8 mouse cellular contexts compared by ENCODE assay signal in the genomic region with DNA sequence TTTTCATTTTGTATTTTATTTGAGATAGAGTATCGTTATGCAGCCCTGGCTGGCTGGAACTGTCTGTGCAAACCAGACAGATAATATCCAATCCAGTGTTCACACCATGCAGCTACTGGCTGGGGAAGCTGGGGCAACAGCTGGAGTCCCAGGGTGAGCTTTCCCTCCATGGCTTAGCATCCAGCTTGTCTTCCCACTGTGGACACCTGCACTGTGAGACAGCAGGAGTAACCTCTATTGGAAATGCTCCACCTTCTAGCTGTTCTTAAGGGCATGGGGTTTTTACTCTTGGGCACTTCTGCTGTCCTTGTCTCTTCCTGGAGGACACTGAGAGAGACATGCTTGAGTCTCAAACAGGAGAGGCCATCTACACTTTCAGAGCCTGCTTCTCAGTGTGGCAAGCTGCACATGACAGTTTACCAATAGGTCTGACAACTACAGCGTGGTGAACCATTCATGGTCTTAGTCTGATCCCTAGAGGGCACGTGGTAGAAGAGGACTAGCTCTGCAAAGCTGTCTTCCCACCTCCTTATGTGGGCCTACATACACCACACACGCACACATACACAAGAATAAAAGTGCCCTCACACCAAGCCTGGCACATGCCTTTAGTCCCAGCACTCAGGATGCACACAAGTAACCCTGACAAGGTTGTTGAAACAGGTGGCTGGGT. TPM values are rescaled to one million over a fixed set of nuclear protein-coding genes. Genes with fewer than 3 reads are reported as not detected.
DNase-seq lines count a peak whose midpoint lies in the region; ATAC-seq and TF ChIP-seq lines count a peak whose summit lies in the region.

No protein-coding gene starts in this region.

- ATAC-seq in kidney, postnatal 0 days (replicated peaks; ENCODE audit: low FRiP score, low read depth), result 0 out of 2 replicates have a peak, but pooled peaks have one; percentile 4
- no peak for ATAC-seq in embryonic facial prominence, embryonic 12.5 days (ENCODE audit: insufficient number of reproducible peaks, insufficient read depth, low FRiP score, low TSS enrichment)
- peak; percentile 1; the same call in 1 of the 2 replicates for ATAC-seq in intestine, embryonic 14.5 days (replicated peaks; ENCODE audit: low FRiP score, low TSS enrichment, low read depth)
- ATAC-seq in neural tube, embryonic 13.5 days (ENCODE audit: low read depth), result peak; percentile 7
- ATAC-seq in megakaryocyte-erythroid progenitor cell, adult 5-6 weeks (replicated peaks; ENCODE audit: low FRiP score, low TSS enrichment, poor library complexity, severe bottlenecking), result no peak

- peak overlapping the region; percentile 87 for H3K4me3 ChIP-seq in kidney, postnatal 0 days (replicated peaks; ENCODE audit: low read depth, low read length)
- peak overlapping the region; percentile 76 for H3K4me3 ChIP-seq in embryonic facial prominence, embryonic 12.5 days
- peak overlapping the region; percentile 79 for H3K4me3 ChIP-seq in intestine, embryonic 14.5 days (ENCODE audit: low read depth, low read length)
- H3K4me3 ChIP-seq in neural tube, embryonic 13.5 days, result peak overlapping the region; percentile 73

- 67% methylated on average over 4 of the region's 4 CpGs for WGBS in kidney, postnatal 0 days
- WGBS in embryonic facial prominence, embryonic 12.5 days, result 68% methylated on average over 4 of the region's 4 CpGs
- 67% methylated on average over 4 of the region's 4 CpGs for WGBS in intestine, embryonic 14.5 days
- WGBS in neural tube, embryonic 13.5 days, result 64% methylated on average over 4 of the region's 4 CpGs

- H3K27ac ChIP-seq in kidney, postnatal 0 days, result peak overlapping the region; percentile 48; the same call in 1 of the 2 replicates
- no peak overlapping the region for H3K27ac ChIP-seq in embryonic facial prominence, embryonic 12.5 days
- no peak overlapping the region; the same call in 1 of the 2 replicates for H3K27ac ChIP-seq in intestine, embryonic 14.5 days (ENCODE audit: low read depth)
- H3K27ac ChIP-seq in neural tube, embryonic 13.5 days (replicated peaks), result peak overlapping the region; percentile 97; the same call in 1 of the 2 replicates

- H3K27me3 ChIP-seq in kidney, postnatal 0 days (ENCODE audit: insufficient read depth, low read length), result no peaks in the 10 kb centered on the region
- no peaks in the 10 kb centered on the region for H3K27me3 ChIP-seq in embryonic facial prominence, embryonic 12.5 days
- H3K27me3 ChIP-seq in intestine, embryonic 14.5 days (replicated peaks; ENCODE audit: control insufficient read depth, insufficient read depth, low read length), result no peaks in the 10 kb centered on the region
- no peaks in the 10 kb centered on the region for H3K27me3 ChIP-seq in neural tube, embryonic 13.5 days

- no peaks in the 10 kb centered on the region for H3K9me3 ChIP-seq in kidney, postnatal 0 days (replicated peaks; ENCODE audit: low read length)
- no peaks in the 10 kb centered on the region for H3K9me3 ChIP-seq in embryonic facial prominence, embryonic 12.5 days
- H3K9me3 ChIP-seq in intestine, embryonic 14.5 days (ENCODE audit: control insufficient read depth, low read length), result no peaks in the 10 kb centered on the region
- no peaks in the 10 kb centered on the region for H3K9me3 ChIP-seq in neural tube, embryonic 13.5 days

- TF ChIP-seq CTCF in kidney, postnatal 0 days (IDR thresholded peaks at IDR 0.05; ENCODE audit: low read depth), result no peak; the same call in 1 of the 2 replicates

- DNase-seq in kidney, postnatal 0 days (ENCODE audit: low spot score), result no peak
- no peak for DNase-seq in kidney, adult 11 months
- no peak for DNase-seq in intestine, embryonic 14.5 days (ENCODE audit: low spot score)
- DNase-seq in urinary bladder, postnatal 4 days (ENCODE audit: low spot score in 2 of 2), result no peak
- DNase-seq in gastrocnemius, adult 18-20 months (ENCODE audit: low spot score), result no peak

- no peaks in the 10 kb centered on the region for H3K4me1 ChIP-seq in kidney, postnatal 0 days (replicated peaks; ENCODE audit: insufficient read depth, low read length)
- H3K4me1 ChIP-seq in embryonic facial prominence, embryonic 12.5 days, result peaks cover 13% of the 10 kb centered on the region; the same call in 1 of the 2 replicates
- peaks cover 4% of the 10 kb centered on the region; the same call in 1 of the 2 replicates for H3K4me1 ChIP-seq in intestine, embryonic 14.5 days (replicated peaks; ENCODE audit: control insufficient read depth, insufficient read depth, low read length)
- peaks cover 19% of the 10 kb centered on the region for H3K4me1 ChIP-seq in neural tube, embryonic 13.5 days (replicated peaks)

- peaks cover 23% of the 10 kb centered on the region for H3K36me3 ChIP-seq in kidney, postnatal 0 days (ENCODE audit: insufficient read depth, low read length)
- peaks cover 35% of the 10 kb centered on the region for H3K36me3 ChIP-seq in embryonic facial prominence, embryonic 12.5 days
- peaks cover 38% of the 10 kb centered on the region for H3K36me3 ChIP-seq in intestine, embryonic 14.5 days (ENCODE audit: control insufficient read depth, insufficient read depth, low read length)
- peaks cover 60% of the 10 kb centered on the region for H3K36me3 ChIP-seq in neural tube, embryonic 13.5 days

- 0 out of 2 replicates have a peak overlapping the region, but pooled peaks have one; percentile 87 for H3K9ac ChIP-seq in kidney, postnatal 0 days (ENCODE audit: low read depth, low read length)
- H3K9ac ChIP-seq in embryonic facial prominence, embryonic 12.5 days, result no peak overlapping the region
- H3K9ac ChIP-seq in intestine, embryonic 14.5 days (ENCODE audit: low read length), result peak overlapping the region; percentile 95
- H3K9ac ChIP-seq in neural tube, embryonic 13.5 days, result peak overlapping the region; percentile 83

- H3K4me2 ChIP-seq in kidney, postnatal 0 days (ENCODE audit: low read length), result peak overlapping the region; percentile 58
- peak overlapping the region; percentile 58 for H3K4me2 ChIP-seq in embryonic facial prominence, embryonic 12.5 days (replicated peaks)
- peak overlapping the region; percentile 66 for H3K4me2 ChIP-seq in intestine, embryonic 14.5 days (ENCODE audit: low read length)
- H3K4me2 ChIP-seq in neural tube, embryonic 13.5 days, result peak overlapping the region; percentile 59

RNA-seq across cellular contexts. Expression of gene Gm49318, which starts 1.0 kb away (rescaled TPM):
- not detected in 2 replicates for polyA plus RNA-seq in kidney, postnatal 0 days (2015; fragmentation: Nextera tagmentation; extraction: Ambion mirVana)
- polyA plus RNA-seq in embryonic facial prominence, embryonic 12.5 days (2016; fragmentation: Nextera tagmentation; extraction: Ambion mirVana), result not detected in 2 replicates
- polyA plus RNA-seq in intestine, embryonic 14.5 days (2014; fragmentation: Nextera tagmentation; extraction: Ambion mirVana), result not detected in 2 replicates
- polyA plus RNA-seq in neural tube, embryonic 13.5 days (2015; fragmentation: Nextera tagmentation; extraction: Ambion mirVana), result not detected in 2 replicates
- total RNA-seq in megakaryocyte-erythroid progenitor cell, adult 5-6 weeks (2014; fragmentation: Nextera tagmentation), result not detected in 2 replicates
- not detected in 2 replicates for total RNA-seq in megakaryocyte-erythroid progenitor cell, adult 5-6 weeks (2017)
- total RNA-seq in gastrocnemius, adult 18-20 months (2021), result not detected

RNA-seq across cellular contexts. Expression of gene Zfp653, which starts 1.2 kb away (rescaled TPM):
- polyA plus RNA-seq in kidney, postnatal 0 days (2015; fragmentation: Nextera tagmentation; extraction: Ambion mirVana), result 8.3 and 8.9 TPM in 2 replicates
- 15.0 and 15.8 TPM in 2 replicates for polyA plus RNA-seq in embryonic facial prominence, embryonic 12.5 days (2016; fragmentation: Nextera tagmentation; extraction: Ambion mirVana)
- polyA plus RNA-seq in intestine, embryonic 14.5 days (2014; fragmentation: Nextera tagmentation; extraction: Ambion mirVana), result 10.2 and 10.3 TPM in 2 replicates
- 16.5 and 16.6 TPM in 2 replicates for polyA plus RNA-seq in neural tube, embryonic 13.5 days (2015; fragmentation: Nextera tagmentation; extraction: Ambion mirVana)
- 10.0 and 11.0 TPM in 2 replicates for total RNA-seq in megakaryocyte-erythroid progenitor cell, adult 5-6 weeks (2014; fragmentation: Nextera tagmentation)
- total RNA-seq in megakaryocyte-erythroid progenitor cell, adult 5-6 weeks (2017), result 4.2 and 9.0 TPM in 2 replicates
- total RNA-seq in gastrocnemius, adult 18-20 months (2021), result 1 to 10 TPM; 3.2 to 3.7 TPM

RNA-seq across cellular contexts. Expression of gene Ecsit, which starts 15.2 kb away (rescaled TPM):
- 56.2 and 61.3 TPM in 2 replicates for polyA plus RNA-seq in kidney, postnatal 0 days (2015; fragmentation: Nextera tagmentation; extraction: Ambion mirVana)
- 36.7 and 38.0 TPM in 2 replicates for polyA plus RNA-seq in embryonic facial prominence, embryonic 12.5 days (2016; fragmentation: Nextera tagmentation; extraction: Ambion mirVana)
- 35.2 and 43.4 TPM in 2 replicates for polyA plus RNA-seq in intestine, embryonic 14.5 days (2014; fragmentation: Nextera tagmentation; extraction: Ambion mirVana)
- polyA plus RNA-seq in neural tube, embryonic 13.5 days (2015; fragmentation: Nextera tagmentation; extraction: Ambion mirVana), result 47.9 and 57.8 TPM in 2 replicates
- 35.7 and 37.0 TPM in 2 replicates for total RNA-seq in megakaryocyte-erythroid progenitor cell, adult 5-6 weeks (2014; fragmentation: Nextera tagmentation)
- total RNA-seq in megakaryocyte-erythroid progenitor cell, adult 5-6 weeks (2017), result 18.6 and 36.6 TPM in 2 replicates
- 10 to 100 TPM; 89.2 to 92.1 TPM for total RNA-seq in gastrocnemius, adult 18-20 months (2021)

RNA-seq across cellular contexts. Expression of gene Elavl3, which starts 18.2 kb away (rescaled TPM):
- 0.05 and 0.12 TPM in 2 replicates for polyA plus RNA-seq in kidney, postnatal 0 days (2015; fragmentation: Nextera tagmentation; extraction: Ambion mirVana)
- 6.4 and 8.2 TPM in 2 replicates for polyA plus RNA-seq in embryonic facial prominence, embryonic 12.5 days (2016; fragmentation: Nextera tagmentation; extraction: Ambion mirVana)
- polyA plus RNA-seq in intestine, embryonic 14.5 days (2014; fragmentation: Nextera tagmentation; extraction: Ambion mirVana), result 6.2 and 7.1 TPM in 2 replicates
- 82.7 and 86.9 TPM in 2 replicates for polyA plus RNA-seq in neural tube, embryonic 13.5 days (2015; fragmentation: Nextera tagmentation; extraction: Ambion mirVana)
- total RNA-seq in megakaryocyte-erythroid progenitor cell, adult 5-6 weeks (2014; fragmentation: Nextera tagmentation), result not detected in 2 replicates
- not detected in 2 replicates for total RNA-seq in megakaryocyte-erythroid progenitor cell, adult 5-6 weeks (2017)
- total RNA-seq in gastrocnemius, adult 18-20 months (2021), result under 1 TPM in 1 of 2 experiments, not detected in 1; 0.24 TPM

RNA-seq across cellular contexts. Expression of gene Cnn1, which starts 29.0 kb away (rescaled TPM):
- polyA plus RNA-seq in kidney, postnatal 0 days (2015; fragmentation: Nextera tagmentation; extraction: Ambion mirVana), result 27.9 and 30.8 TPM in 2 replicates
- 2.1 and 3.3 TPM in 2 replicates for polyA plus RNA-seq in embryonic facial prominence, embryonic 12.5 days (2016; fragmentation: Nextera tagmentation; extraction: Ambion mirVana)
- polyA plus RNA-seq in intestine, embryonic 14.5 days (2014; fragmentation: Nextera tagmentation; extraction: Ambion mirVana), result 322 and 380 TPM in 2 replicates
- polyA plus RNA-seq in neural tube, embryonic 13.5 days (2015; fragmentation: Nextera tagmentation; extraction: Ambion mirVana), result 2.6 and 2.9 TPM in 2 replicates
- not detected in 2 replicates for total RNA-seq in megakaryocyte-erythroid progenitor cell, adult 5-6 weeks (2014; fragmentation: Nextera tagmentation)
- total RNA-seq in megakaryocyte-erythroid progenitor cell, adult 5-6 weeks (2017), result 0.19 TPM in 1 of 2 replicates, not detected in the other
- total RNA-seq in gastrocnemius, adult 18-20 months (2021), result 1 to 10 TPM; 3.1 to 6.5 TPM

Comparison
In these comparisons a context has a peak if more than half of its experiments do, and no peak if none do; other contexts are left out.
1. ATAC-seq: peak in kidney, postnatal 0 days (single experiment), intestine, embryonic 14.5 days (single experiment) and neural tube, embryonic 13.5 days (single experiment); none in embryonic facial prominence, embryonic 12.5 days (single experiment) and megakaryocyte-erythroid progenitor cell, adult 5-6 weeks (single experiment).
2. H3K27ac ChIP-seq: peak in kidney, postnatal 0 days (single experiment) and neural tube, embryonic 13.5 days (single experiment); none in embryonic facial prominence, embryonic 12.5 days (single experiment) and intestine, embryonic 14.5 days (single experiment).
3. Peak in every context shown above with its lines, with median percentiles within 50 percentile points of each other: H3K4me2 ChIP-seq and H3K4me3 ChIP-seq.